Mouse (Mus musculus) gastrocnemius, postnatal 36 days (tissue): Measurements from ENCODE around the gene Zglp1. TPM values are rescaled to one million over a fixed set of nuclear protein-coding genes. Genes with fewer than 3 reads are reported as not detected.

Experiments used
- DNase-seq, 2 experiments: peaks; one replicate each; pipeline ENCODE4 v3.0.0; 2022
- intact Hi-C: fragments of 180-260 bp; cut with DNase I; formaldehyde crosslinking; loops from one replicate; pipeline ENCODE4 v1.15.1; 2025
- microRNA-seq, 2 experiments: library from miRNA; unstranded; fragments of <30 nt; microRNA quantifications; one replicate each; pipeline ENCODE4 v1.2.0; 2021
- total RNA-seq, 2 experiments: library from RNA; stranded (reverse); gene quantifications; 2 replicates each; pipeline ENCODE4 v1.2.3; 2021

Zglp1 gene
- total RNA-seq, 2 experiments from 2014 or later, result not detected

DNA sequence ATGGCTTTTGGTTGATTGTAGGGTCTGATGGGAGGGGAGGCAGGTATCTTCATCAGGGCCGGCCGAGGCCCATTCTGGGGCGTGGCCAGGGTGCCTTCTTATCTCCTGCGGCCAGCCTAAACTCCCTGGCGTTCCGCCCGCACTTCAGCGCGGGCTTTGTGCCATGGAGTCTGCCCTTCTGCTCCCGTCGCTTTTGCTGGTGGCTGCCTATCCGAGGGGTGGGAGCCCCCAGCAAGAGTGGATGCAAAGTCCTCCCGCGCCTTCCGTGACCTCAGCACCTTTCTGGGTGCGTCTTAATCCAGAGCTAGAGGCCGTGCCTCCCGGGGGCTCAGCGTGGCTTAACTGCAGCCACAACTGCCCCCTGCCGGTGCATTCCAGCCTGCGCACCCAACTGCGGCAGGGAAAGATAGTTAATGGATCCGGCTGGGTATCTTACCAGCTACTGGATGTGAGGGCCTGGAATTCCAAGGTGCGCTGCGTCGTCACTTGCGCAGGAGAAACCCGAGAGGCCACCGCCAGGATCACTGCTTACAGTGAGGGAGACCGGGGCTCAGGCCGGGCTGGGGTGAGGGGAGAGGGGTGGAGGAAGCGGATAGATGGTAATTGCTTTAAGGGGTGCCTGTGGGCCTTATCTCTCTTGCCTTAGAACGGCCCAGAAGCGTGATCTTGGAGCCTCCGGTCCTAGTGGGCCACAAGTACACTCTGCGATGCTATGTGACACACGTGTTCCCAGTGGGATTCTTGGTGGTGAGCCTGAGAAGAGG lies 37.4 kb downstream of the Zglp1 start, which contains the start of gene Icam4:
Gene Icam4, plus strand, starts transcription at position 83 of the 764 bp plus-strand sequence.
- peak; percentile 81 to 83 for DNase-seq
- intact Hi-C loops, result loop anchor here (5.0 kb wide), 1 partner anchor 108 kb away; no protein-coding TSS in a partner anchor

DNA sequence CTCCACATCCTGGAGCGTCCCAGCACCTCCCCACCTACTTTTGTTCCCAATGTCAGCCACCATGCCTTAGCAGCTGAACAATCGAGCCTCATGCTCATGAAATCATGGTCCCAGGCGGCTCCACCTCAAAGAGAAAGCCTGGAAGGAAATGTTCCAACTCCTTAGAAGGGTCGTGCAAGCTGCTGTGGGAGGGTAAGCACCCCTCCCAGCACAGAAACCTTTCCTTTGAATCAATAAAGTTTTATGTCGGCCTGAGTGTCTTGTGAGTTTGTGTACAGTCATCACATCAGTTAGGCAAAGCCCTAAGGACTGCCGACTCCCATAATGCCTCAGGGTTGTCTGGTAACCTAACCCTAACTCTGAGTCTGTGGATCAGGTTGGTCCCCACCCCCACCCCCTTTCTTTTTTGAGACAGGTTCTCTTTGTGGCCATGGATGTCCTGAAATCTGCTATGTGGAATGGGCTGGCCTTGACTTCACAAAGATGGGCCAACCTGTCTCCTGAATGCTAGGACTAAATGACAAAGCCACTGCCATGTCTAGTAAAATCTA lies 38.3 kb downstream of the Zglp1 start:
- no peak for DNase-seq
- intact Hi-C loops, result no loop called here

DNA sequence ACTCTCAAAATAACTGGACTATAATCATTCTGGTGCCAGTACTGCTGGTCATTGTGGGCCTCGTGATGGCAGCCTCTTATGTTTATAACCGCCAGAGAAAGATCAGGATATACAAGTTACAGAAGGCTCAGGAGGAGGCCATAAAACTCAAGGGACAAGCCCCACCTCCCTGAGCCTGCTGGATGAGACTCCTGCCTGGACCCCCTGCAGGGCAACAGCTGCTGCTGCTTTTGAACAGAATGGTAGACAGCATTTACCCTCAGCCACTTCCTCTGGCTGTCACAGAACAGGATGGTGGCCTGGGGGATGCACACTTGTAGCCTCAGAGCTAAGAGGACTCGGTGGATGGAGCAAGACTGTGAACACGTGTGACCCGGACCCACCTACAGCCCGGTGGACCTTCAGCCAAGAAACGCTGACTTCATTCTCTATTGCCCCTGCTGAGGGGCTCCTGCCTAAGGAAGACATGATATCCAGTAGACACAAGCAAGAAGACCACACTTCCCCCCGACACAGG lies 39.1 kb downstream of the Zglp1 start:
- intact Hi-C loops, result no loop called here
- DNase-seq, result no peak

DNA sequence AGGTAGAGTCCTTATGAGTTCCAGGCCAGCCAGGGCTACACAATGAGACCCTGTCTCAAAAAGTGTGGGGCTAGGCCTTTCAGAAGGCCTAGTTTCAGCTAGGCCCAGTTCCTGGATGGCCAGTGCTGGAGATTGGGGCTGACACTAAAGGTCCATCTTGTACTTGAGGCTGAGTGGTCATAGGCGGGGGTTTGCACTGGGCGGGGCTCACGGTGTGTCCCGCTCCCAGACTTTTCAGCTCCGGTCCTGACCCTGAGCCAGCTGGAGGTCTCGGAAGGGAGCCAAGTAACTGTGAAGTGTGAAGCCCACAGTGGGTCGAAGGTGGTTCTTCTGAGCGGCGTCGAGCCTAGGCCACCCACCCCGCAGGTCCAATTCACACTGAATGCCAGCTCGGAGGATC lies 40.0 kb downstream of the Zglp1 start:
- intact Hi-C loops, result no loop called here
- DNase-seq, result no peak

DNA sequence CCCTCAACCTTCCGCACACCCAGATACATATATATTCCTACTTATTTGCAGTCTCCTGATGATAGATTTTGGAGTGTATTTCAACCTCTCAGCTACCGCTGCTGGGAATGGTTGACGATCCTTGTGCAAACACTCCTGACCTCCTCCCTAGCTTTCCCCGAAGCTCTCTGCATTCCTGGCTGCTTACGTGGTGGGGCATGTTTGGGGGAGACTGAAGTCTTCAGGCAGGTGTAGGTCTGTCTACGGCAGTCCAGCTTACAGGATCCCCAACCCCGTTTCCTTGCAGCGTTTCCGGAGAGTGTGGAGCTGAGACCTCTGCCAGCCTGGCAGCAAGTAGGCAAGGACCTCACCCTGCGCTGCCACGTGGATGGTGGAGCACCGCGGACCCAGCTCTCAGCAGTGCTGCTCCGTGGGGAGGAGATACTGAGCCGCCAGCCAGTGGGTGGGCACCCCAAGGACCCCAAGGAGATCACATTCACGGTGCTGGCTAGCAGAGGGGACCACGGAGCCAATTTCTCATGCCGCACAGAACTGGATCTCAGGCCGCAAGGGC lies 41.6 kb downstream of the Zglp1 start:
- intact Hi-C loops, result no loop called here

DNA sequence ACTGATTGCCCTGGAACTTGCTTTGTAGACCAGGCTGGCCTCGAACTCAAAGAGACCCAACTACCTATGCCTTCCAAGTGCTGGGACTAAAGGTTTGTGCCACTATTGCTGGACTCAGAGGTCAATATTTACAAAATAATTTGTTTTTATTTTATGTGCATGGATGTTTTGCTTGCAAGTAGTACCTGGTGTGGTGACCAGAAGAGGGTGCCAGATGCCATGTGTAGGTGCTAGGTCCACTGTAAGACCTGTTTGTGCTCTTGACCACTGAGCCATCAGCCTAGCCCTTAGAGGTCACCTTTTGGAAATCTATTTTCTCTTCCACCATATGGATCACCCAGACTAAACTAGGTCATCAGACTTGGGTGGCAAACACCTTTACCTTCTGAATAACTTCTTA lies 44.2 kb downstream of the Zglp1 start:
- intact Hi-C loops, result no loop called here
- DNase-seq, result no peak

More for the DNA sequence above, 41.6 kb downstream of the Zglp1 start:
- no peak for DNase-seq

DNA sequence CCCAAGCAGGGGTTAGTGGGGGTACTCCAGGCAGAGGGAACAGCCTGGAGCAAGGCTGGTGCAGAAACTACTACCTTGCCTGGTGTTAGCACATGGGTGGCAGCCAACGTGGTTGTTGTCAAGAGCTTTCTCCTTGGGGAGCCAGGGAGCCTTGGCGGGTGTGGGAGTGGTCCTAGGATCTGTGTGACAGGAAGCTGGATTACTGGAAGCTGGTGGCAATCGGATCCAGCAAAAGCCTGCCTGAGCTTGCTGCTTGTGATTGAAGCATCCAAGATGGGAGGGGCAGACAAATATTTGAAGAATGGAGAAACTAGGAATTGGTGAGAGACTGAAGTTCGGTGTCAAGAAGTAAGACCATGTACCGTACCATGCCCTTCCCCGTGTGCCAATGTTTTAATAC lies 44.6 kb downstream of the Zglp1 start:
- DNase-seq, result no peak
- intact Hi-C loops, result no loop called here

DNA sequence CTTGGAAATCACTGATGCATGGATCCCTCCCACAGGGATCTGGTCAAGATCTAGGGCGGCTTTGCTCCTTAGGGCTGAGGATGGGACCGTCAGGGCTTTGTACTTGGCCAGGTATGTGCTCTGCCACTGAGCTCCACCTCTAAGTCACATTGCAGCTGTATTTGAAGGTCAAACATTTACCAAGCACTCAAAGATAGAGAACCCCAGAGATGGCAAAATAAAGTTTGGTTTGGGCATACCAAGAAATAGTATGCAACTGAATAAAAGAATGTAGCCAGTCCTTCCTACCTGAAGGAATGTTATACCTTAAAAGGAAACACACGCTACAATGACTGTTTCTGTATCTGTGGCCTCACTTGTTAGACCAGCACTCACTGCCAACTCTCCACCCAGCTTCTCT lies 45.5 kb downstream of the Zglp1 start:
- intact Hi-C loops, result no loop called here
- no peak for DNase-seq

DNA sequence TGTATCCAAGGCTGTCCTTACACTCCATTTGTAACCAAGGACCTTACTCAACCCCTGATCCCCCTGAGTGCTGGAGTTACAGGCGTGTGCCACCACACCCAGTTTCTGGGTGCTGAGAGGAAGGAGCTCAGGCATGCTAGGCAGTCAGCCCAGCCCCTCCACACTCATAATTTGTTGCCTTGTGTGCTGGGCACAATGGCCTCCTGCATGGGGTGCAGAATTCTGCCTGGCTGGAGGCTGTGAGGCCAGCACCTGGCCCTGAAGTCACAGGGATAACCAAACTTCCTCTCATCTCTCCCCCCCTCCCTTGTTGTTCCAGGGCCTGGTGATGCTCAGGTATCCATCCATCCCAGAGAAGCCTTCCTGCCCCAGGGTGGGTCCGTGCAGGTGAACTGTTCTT lies 48.3 kb downstream of the Zglp1 start:
- intact Hi-C loops, result no loop called here
- DNase-seq, result no peak

DNA sequence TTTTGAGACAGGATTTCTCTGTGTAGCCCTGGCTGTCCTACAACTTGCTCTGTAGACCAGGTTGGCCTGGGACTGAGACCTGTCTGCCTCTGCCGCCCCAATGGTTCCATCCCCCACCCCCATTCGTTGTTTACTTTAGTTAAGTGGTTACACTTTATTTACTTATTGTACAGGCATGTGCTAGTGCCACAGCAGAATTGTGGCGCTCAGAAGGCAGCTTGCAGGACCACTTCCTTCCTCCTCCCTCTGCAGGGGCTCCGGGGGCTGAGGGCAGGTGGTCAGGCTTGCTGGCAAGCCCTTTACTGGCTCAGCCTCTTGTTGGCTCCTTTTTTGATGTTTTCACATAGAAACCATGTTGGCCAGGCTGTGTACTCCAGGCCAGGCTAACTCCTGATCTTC lies 49.7 kb downstream of the Zglp1 start:
- intact Hi-C loops, result no loop called here
- DNase-seq, result no peak

DNA sequence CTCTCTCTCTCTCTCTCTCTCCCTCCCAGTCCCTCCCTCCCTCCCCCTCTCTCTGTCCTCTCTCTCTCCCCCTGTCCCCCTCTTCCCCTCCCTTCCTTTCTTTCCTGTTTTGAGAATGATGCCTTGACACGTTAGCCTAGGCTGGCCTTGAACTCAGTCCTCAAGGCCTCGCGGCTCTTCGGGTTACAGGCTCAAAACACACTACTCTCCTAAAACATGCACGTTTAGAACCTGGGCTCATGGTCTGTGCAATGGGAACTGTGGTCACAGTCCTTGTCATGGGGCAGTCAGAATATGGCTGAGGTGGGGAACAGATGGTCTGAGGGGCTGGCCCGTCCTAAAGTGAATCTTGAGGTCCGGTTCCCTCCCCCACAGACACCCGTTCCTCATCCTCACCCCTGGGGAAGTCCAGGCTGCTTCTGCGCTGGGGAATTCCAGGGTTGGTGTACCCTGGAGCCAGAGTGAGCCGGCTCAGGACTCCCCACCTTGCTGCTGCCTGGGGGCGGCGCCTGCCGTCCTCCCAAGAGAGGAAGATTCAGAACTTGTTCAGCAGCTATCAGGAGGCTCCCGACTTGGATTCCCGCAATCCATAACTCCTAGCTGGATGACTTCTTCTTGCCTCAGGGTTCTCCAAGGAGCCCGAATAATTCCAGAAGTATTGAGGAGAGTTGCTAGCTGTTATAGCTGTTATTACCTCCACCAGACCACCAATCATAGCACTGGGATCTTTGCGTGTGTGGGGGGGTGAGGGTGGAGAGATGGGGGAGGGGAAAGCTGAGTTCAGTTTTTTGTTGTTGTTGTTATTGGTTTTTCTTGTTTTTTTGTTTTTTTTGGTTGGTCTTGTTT lies 50.3 kb downstream of the Zglp1 start:
- DNase-seq, result no peak
- intact Hi-C loops, result no loop called here

DNA sequence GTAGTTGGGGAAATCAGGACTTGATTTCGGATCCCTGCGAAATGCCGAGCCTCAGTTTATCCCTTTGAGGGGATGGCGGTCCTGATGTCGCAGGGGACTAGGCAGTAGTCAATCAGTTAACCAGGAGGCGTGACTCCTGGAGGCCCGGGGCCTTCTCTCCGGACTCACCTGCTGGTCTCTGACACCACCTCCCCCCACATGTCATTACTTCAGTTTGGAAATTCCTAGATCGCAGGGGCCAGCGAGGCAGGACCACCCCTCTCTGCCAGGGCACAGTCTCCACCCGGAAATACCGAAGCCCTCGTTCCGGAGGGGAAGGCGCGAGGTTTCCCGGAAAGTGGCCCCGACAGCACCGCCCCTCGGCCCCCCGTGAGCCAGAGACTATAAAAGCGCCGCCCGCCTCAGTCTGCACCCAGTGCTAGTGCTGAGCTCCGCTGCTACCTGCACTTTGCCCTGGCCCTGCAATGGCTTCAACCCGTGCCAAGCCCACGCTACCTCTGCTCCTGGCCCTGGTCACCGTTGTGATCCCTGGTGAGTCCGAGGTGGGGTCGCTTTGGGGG lies 51.2 kb downstream of the Zglp1 start, which contains the start of gene Icam1:
Gene Icam1, plus strand, starts transcription at position 415 of the 560 bp plus-strand sequence.
- intact Hi-C loops, result no loop called here
- DNase-seq, result peak; percentile 50 to 56

DNA sequence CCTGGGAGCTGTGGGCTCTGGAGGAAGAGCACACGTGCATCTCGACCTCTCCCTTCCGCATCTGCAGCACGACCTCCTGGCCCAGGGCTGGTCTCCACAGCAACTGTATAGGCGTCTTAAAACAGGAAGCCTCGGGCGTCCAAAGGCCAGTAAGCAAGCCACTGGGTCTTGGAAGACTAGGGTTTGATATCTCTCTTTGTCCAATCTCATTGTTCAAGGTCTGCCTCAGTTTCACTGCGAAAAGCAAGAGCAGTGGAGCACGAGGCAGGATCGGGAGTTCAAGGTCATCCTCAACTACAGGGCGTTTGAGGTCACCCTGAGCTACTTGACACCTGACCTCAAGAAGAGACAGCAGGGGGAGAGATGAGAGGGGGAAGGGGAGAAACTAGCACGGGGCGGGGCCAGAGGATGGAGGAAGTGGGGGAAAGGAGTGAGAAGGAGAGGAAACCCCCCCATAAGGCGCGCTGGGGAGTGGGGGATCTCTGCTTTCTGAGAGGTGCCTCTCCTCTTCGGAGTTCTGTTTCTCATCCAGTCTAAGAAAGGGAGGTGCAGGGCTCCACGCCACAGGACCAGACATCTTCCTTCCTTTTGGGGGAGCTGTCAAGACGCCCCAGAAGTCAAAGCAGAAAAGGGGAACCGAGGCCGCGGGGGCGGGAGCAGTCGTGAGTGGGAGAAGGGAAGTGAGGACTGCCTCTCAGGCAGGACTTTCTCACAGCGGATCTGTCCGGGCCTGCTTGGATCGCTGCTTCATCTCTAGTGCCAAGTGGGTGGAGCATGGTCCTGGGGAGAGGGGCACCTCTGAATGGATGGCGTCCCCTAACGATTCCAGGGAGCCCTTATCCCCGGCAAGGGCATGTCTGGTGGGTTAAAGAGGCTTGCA lies 52.0 kb downstream of the Zglp1 start:
- peak; percentile 50 to 57 for DNase-seq
- intact Hi-C loops, result no loop called here

Small RNA genes lying within 50 kb of the gene (microRNA-seq; reads per million reads assigned to microRNA genes)
- 0 reads per million in 2 experiments for gene Mir1900
- 0 to 0.36 reads per million in 2 experiments for gene Mir7082

Other genes starting within 250 kb of the Zglp1 start
- gene Rdh8, start 248.6 kb downstream of the Zglp1 start, total RNA-seq, result under 1 TPM; 0.17 to 0.23 TPM
- gene A230050P20Rik, start 198.5 kb downstream of the Zglp1 start, total RNA-seq, result 1 to 10 TPM; 1.7 TPM
- gene Angptl6, start 187.4 kb downstream of the Zglp1 start, total RNA-seq, result 1 to 10 TPM; 3.8 to 5.2 TPM
- gene Ppan, start 178.9 kb downstream of the Zglp1 start, total RNA-seq, result 1 to 10 TPM; 6.1 to 8.7 TPM
- gene Eif3g, start 168.5 kb downstream of the Zglp1 start, total RNA-seq, result 10 to 100 TPM; 88.8 to 96.0 TPM
- 1 to 10 TPM; 6.0 to 7.7 TPM for gene Dnmt1, start 107.2 kb downstream of the Zglp1 start, total RNA-seq
- 1 to 10 TPM; 1.5 to 1.6 TPM for gene S1pr2, start 90.3 kb downstream of the Zglp1 start, total RNA-seq
- 10 to 100 TPM; 58.5 to 58.7 TPM for gene Mrpl4, start 64.4 kb downstream of the Zglp1 start, total RNA-seq
- 1 to 10 TPM; 1.9 to 2.1 TPM for gene Icam1, start 51.1 kb downstream of the Zglp1 start, total RNA-seq
- gene Icam4, start 37.7 kb downstream of the Zglp1 start, total RNA-seq, result 1 to 10 TPM; 1.2 to 1.7 TPM
- not detected for gene Icam5, start 35.0 kb downstream of the Zglp1 start, total RNA-seq
- gene Gm49373, start 6.0 kb upstream of the Zglp1 start, total RNA-seq, result under 1 TPM in 1 of 2 experiments, not detected in 1; 0.17 TPM
- gene Fdx1l, start 6.5 kb upstream of the Zglp1 start, total RNA-seq, result 10 to 100 TPM; 37.5 to 40.4 TPM
- gene Gm38431, start 24.9 kb upstream of the Zglp1 start, total RNA-seq, result 1 to 10 TPM; 1.6 TPM
- 10 to 100 TPM; 13.8 to 17.9 TPM for gene Raver1, start 24.9 kb upstream of the Zglp1 start, total RNA-seq
- gene Tyk2, start 64.2 kb upstream of the Zglp1 start, total RNA-seq, result 1 to 10 TPM; 4.2 to 4.4 TPM
- 100 to 1,000 TPM; 123 to 126 TPM for gene Cdc37, start 82.9 kb upstream of the Zglp1 start, total RNA-seq
- 10 to 100 TPM; 42.2 to 53.9 TPM for gene Pde4a, start 98.6 kb upstream of the Zglp1 start, total RNA-seq
- gene Keap1, start 172.3 kb upstream of the Zglp1 start, total RNA-seq, result 10 to 100 TPM; 56.5 to 58.3 TPM
- under 1 TPM in 1 of 2 experiments, not detected in 1; 0.12 TPM for gene S1pr5, start 181.3 kb upstream of the Zglp1 start, total RNA-seq
- gene Atg4d, start 198.2 kb upstream of the Zglp1 start, total RNA-seq, result 10 to 100 TPM; 62.0 to 65.7 TPM
- 10 to 100 TPM in 1 of 2 experiments, 1 to 10 TPM in 1; 9.1 to 11.6 TPM for gene Kri1, start 220.9 kb upstream of the Zglp1 start, total RNA-seq
- 10 to 100 TPM in 1 of 2 experiments, 1 to 10 TPM in 1; 8.4 to 10.1 TPM for gene Cdkn2d, start 224.3 kb upstream of the Zglp1 start, total RNA-seq
- not detected for gene Ap1m2, start 245.2 kb upstream of the Zglp1 start, total RNA-seq